Mouse (Mus musculus): ENCODE results near the gene Smg9.

GRCm38 (mm10) chr7:24451855-24452311 is 52.5 kb downstream of the Smg9 start, which contains the start of gene Irgc1:
- TF ChIP-seq POLR2A (IDR thresholded peaks at IDR 0.05; ENCODE audit: control insufficient read depth in 1 of 2, insufficient read depth in 1 of 2, low read depth in 1 of 2, low read length in 2 of 2, poor library complexity in 1 of 2) (no peak), MYB (IDR thresholded peaks at IDR 0.05; ENCODE audit: low read depth, low read length) (no peak), MEF2A (IDR thresholded peaks at IDR 0.05; ENCODE audit: extremely low read depth, insufficient replicate concordance, low read depth, low read length, poor library complexity, severe bottlenecking) (no peak), POLR2AphosphoS2 (IDR thresholded peaks at IDR 0.05; ENCODE audit: low read length) (no peak), CTCF (IDR thresholded peaks at IDR 0.05 in 2 of 3, conservative IDR thresholded peaks at IDR 0.05 in 1 of 3; ENCODE audit: control insufficient read depth in 1 of 3, insufficient read depth in 1 of 3, low read depth in 2 of 3, low read length in 3 of 3, poor library complexity in 1 of 3, severe bottlenecking in 1 of 3) (no peak), EP300 (IDR thresholded peaks at IDR 0.05; ENCODE audit: low read depth in 1 of 2, low read length in 2 of 2) (no peak), CHD2 (IDR thresholded peaks at IDR 0.05; ENCODE audit: low read length) (no peak), HCFC1 (IDR thresholded peaks at IDR 0.05; ENCODE audit: low read depth, low read length) (no peak)
